Mouse (Mus musculus) cerebellum, adult 9-11 months (tissue): ENCODE measurements around the gene Col1a2.

ENCODE experiments used
- DNase-seq: peaks from one replicate; pipeline ENCODE4 v3.0.0; 2022

Col1a2 gene

DNA sequence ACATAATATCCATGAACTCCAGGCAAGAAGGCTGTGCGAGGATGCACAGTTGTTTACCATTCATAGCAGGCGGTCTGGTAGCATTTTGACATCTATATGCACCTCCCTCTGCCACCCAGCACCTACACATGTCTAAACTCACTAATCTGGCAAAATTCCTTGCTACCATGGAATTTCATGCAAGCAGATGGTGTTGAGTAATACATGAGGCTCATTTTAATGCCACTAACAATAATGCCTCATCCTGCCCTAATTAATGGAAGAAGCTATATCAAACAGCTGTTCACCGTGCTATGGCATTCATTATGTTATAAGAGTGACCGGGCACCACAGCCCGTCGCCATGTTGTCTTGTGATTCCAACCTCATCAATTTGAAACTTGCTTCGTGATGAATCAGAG lies 23.8 kb downstream of the Col1a2 start:
- DNase-seq, result no peak

DNA sequence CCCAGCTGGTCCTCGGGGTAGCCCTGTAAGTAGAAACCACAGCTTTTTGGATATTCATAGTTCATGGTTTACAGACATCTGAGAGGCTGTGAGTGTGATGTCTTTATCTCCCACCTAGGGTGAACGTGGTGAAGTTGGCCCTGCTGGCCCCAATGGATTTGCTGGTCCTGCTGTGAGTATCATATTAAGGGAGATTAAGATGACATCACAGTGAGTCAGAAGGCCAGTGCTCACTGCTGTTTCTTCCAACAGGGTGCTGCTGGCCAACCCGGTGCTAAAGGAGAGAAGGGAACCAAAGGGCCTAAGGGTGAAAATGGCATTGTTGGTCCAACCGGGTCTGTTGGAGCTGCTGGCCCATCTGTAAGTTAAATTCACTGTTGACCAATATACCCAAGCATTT lies 26.4 kb downstream of the Col1a2 start:
- DNase-seq, result no peak

DNA sequence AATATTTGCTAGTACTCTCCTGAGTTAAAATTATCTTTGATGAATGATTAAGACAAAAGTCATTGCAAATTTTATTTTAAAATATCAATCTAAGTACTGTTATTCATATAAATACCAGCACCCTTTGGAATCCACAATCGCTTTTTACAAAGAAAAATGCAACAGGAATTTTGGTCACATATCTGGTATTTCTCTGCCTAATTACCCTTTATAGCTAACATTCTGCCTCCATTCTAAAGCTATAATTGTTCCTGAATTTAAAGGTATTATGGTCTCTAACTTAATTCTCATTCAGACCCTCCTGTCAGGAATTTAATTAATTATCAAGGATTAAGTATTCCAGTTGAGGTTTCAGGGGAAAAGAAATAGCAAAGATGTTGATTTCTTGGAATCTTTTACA lies 28.3 kb downstream of the Col1a2 start:
- DNase-seq, result no peak

DNA sequence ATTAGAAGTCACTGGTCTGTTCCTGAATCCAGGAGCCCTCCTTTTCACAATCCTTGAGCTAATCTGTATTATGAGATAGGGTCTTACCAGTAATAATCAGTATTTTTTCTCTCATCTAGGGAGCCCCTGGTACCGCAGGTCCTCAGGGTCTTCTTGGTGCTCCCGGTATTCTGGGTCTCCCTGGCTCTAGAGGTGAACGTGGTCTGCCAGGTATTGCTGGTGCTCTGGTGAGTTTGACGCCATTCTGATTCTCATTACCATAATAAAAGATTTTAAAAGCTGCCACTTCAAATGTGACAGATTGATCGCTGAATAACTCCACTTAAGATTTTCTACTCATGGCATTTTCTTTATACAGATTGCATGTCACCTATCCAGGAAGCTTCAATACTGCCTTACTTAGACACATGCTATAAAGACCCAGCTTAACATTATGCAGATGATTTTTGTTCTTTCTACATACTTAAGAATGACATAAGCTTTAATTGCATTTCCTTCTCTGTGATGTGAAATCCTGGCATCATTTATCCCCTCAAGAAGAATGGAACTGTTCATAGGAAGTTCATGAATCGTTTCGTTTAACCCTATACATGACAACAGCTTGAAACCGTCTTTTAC lies 30.0 kb downstream of the Col1a2 start:
- no peak for DNase-seq

DNA sequence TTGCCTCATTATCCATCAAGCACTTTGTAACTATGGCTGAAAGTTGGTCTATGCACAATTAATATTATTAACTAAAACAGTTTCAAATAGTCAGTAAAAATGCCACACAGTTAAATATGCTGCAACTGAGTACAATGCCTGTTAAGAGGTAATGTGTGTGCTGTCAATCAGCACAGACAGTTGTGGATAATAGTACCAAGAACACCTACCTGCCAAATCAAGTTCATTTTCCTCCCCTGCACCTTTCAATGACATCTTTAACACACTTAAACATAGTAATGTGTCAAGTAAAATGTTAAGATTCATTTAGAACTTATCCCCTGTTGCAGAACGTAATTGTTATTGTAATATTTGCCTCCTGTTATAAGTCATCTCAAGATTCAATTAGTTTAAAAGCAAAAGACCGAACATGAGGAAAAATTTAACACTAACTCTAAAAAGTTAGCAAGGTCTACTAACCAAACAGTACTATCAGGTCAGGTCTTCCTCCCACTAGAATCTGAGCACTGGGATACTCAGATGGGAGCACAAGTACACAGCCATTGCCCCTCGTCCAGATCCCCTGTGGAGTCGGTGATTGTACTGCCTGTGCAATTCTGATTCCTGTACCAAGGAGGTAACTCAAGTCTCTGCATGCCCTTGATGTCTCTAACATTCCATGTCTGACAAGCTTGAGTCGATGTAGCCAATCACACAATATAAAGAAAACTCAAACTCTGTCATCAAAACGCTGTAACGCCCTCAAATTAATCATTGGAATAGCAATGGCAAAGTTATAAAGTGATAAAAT lies 37.5 kb downstream of the Col1a2 start:
- no peak for DNase-seq

DNA sequence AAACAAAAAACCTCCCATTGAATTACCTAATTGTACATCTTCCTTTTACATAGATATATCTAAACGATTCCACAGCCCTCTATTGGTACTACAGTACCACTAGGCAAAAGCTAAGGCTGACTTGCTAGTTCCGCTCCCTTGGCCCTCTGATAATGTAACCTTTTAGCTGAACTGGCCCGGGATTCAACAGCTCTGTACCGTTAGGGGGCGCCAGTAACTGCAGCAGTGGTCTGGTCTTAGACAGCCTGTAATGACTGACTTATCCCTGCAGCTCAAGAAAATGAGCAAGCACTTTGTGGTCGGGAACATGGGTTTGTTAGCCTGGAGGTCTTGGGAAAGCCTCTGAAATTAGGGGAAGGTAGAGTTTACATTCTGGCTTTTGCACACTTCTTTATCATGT lies 39.9 kb downstream of the Col1a2 start:
- peak; percentile 9 for DNase-seq

DNA sequence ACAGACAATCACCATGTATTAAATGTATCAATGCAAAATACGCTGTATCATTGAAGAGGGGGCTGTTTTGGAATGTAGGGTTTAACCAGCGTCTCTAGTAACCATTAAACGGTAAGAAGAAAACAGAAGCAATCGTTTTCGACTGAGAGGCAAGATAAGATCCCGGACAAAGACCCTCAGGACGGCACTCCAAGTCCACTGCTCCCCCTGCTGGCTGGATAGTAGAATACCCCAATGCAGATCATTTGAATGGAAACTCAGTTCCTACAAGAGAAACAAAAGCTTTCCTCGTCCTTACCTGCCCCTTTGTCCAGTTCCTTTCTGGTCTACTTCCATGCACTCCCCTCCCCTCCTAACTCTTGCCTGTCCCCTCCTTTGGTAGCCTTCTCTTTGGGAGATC lies 41.1 kb downstream of the Col1a2 start:
- DNase-seq, result peak; percentile 11

DNA sequence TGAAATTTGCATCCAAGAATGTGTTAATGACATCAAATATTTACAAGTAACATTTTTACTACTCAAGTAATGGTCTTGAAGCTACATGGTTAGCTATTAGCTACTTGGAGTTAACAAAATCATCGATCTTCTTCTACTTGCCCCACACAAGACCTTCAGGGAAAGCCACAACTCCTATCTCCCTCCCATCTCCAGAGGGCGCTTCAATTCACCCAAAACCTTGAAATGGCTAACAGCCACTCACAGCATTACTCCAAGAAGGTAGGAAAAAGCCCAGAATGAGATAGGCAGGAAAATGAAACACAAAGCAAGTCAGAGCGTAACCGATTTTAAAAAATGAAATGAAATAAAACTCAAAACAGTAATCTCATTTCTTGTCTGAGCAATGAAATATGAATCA lies 44.3 kb downstream of the Col1a2 start:
- no peak for DNase-seq

DNA sequence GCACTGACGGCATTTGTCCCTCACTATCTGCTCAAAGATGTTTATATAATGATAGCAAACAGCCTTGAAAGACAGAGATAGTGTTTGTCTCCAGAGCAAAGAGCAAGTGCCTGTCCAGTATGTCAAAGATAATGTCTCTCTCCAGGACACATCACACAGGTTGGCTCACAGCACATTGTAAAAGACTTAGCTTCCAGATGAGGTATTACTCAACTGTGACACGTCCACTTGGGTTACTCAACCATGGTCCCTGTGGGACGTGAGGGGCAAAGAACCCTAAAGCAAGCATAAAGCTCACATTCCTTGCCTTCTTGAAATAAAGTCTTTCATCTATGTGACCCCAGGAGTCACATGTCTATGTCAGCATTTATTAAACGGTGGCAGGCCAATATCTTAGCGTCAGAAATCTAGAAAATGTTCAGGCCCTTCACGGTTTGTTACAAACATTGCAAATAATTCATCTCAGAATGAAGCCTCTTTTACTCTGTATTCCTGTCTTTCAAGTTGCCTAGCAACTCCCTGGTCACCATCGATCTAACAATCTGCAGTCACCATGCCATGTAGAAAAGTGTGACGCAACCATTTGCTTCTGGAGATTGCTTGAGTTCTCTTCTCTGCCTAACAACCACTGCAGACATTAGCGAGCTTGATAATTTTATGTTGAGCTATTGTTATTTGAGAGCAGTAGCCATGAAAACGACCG lies 45.4 kb downstream of the Col1a2 start:
- DNase-seq, result no peak

DNA sequence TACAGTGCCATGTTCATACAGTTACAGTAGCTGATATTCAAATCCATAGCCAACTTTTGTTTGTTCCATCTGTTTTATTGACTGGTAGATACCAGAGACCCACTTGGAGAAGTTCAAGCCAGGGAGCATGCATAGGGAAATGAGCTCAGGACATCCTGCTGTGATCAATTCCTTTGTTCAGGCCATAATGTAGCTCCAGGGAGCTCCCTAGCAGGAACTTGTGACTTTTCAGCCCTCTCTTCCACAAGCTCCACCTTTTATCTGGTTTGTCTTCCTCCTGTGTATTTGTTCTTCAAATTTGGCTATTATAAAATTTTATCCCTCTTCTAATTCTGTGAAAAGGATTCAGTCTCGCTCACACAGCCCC lies 45.9 kb downstream of the Col1a2 start:
- DNase-seq, result no peak

DNA sequence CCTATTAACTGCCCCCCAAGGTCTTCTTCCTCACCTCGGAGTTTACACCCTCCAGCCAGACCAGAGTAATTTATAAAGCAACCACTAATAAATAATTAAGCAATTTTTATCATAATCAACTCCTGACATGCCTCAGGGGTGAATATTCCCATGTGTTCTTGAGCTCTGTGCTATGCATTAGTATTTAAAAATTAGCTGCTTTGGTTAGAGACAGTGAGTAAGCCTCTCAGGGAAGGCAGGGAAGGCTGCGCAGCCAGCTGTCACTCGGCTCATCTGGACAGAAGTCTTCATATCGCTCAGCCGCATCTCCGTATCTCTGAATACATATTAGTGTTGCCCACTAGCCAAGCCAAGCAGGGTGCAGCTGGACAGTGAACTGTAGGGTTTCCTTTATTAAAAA lies 50.8 kb downstream of the Col1a2 start:
- no peak for DNase-seq

DNA sequence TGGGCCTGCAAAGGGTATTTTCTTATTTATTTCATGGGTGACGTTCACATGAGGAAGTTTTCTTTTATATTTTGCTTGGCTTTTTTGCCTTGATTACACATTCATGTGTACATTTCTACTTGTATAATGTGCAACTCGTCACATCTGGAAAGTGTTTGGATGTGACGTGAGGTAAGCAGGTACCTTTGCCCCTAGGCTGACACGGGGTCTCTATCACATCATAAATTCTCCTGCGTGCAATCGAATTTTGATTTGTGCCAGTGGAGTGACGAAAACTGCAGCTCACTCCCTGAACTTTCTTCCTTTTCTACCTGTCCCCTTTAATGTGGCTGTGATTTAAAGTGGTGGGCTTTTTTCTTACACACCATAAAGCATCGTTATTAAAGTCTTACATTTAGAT lies 52.5 kb downstream of the Col1a2 start:
- no peak for DNase-seq

DNA sequence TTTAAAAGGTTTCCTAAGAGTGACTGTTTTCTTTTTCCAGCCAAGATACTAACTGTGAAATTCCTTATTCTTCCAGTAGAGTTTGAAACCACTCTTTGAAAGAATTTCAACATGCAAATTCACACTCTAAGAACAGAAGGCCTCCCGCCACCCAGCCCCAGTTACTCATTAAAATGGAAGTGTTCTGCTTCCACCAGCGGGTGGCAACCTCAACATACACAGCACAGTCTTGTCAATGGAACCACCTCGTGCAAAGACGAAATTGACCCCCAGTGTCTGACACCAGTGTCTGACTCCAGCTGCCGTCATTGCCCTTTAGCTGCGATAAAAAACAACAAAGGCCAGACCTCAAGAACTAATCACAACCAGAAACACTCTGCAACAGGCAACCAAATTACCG lies 53.1 kb downstream of the Col1a2 start:
- DNase-seq, result no peak

DNA sequence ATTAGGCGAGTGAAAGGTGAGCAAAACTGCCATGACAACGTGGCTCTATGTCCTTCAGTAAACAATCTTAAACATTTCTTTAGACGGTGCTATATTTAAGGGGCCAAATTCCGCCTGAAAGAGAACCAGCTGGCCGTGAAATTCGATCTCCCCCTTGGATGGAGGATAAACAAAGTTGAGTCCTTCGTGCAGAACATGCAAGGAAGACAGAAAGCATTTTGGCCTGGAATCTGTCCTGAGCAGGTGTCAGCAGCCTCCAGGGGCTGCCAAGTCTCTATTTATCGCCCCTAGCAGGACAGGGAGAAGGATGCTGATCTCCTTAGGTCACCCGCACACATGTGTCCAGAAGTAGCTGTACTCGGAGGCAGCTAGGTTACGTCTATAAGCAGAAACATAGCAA lies 56.5 kb downstream of the Col1a2 start:
- no peak for DNase-seq

DNA sequence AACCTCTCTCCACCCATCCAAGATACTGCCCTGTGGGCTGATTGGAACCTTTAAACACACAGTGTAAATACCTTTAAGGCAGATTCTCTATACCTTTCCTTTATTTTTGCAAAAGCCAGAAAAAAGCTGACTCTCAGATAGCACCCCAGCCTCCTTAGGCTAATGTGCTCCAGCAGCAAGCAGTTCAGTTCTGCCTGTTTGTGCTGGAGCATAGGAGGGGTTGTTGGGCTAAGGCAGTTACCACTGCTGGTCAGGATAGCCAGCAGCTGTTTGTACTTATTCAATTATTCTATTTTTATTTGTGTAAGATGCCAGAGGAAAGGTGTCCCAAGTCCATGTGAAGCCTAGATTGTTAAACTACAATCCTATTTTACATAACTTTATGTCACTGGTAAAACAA lies 57.0 kb downstream of the Col1a2 start:
- no peak for DNase-seq

DNA sequence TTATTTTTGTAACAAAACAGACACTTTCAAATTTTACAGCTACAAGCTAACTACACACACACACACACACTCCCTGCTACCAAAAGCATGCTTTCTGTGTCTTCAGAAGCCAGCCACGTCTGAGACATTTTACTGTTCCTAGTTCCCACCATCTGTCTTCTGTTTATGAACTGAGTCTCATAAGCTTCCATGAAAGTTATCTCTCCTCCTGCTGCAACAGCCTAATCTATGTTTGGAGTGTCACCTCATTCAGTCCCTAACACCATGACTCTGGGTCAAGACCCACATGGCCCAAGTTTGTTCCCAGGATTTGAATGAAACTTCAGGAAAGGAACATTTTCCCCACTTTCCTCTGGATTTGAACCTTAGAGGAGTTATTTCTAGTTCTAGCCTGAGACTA lies 57.8 kb downstream of the Col1a2 start:
- DNase-seq, result no peak

DNA sequence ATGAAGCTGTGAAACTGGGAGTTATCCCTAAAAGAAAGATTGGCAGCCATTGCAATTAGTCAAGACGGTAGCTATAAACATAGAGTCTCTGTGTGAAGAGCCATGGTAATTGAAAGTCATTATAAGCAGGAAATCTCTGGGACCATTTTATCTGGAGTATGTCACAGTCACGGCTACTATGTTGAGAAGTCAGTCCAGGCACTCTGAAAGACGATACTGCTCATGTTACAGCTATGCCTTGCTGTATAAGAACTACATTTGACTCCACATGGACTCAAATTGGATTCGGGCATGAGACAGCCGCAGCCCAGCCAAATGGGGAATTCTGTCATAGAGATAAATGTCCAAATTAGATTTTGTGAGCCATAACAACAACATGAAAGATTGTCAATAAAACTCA lies 58.9 kb downstream of the Col1a2 start:
- no peak for DNase-seq

DNA sequence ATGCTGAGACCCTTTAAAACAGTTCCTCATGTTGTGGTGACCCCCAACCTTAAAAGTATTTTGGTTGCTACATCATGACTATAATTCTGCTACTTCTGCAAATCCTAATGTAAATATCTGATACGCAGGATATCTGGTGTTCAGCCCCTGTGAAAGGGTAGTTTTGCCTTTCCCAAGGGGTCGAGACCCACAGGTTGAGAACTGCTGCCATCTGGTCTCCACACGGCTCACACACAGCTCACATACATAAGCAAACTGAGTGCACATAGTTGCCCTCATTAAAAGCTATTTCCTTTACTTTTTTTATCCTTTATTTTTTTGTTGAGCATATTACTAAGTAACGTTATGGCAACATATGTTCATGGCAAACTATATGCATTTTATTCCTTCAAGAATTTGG lies 65.8 kb downstream of the Col1a2 start:
- no peak for DNase-seq

DNA sequence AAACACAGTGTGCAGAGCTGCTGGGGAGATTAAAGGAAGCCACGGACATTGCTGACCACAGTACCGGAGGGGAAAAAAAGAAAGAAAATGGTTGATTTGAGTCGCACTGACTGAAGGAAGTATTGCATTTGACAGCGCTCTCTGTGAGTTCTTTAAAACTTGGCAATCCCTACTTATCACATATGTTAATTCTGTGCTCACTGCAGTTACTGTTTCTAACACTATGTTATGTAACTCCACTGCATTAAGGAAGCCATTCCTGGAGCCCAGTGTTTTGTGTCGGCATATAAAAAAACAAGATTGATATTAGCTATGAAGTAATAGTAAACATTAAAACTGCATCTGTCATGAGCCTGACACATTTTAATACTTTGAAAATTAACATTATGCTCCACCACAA lies 73.1 kb downstream of the Col1a2 start:
- DNase-seq, result no peak

DNA sequence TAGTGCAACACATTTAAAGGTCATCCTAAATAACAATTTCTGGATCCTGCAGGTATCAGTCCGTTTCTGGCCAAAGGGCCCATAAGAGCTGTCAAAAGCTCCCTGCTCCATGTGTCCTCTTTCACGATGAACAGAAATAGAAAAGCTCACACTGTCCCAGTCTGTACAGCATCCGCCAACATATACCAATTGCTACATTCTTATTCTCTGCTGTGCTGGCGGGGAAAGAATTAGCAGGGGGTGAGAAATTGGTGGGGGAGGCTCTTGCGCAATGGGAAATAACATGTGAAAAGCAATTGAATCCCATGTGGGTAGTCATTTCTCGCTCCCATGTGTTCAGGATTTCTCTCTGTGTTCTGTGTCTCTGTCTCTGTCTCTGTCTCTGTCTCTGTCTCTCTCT lies 73.7 kb downstream of the Col1a2 start:
- DNase-seq, result no peak

DNA sequence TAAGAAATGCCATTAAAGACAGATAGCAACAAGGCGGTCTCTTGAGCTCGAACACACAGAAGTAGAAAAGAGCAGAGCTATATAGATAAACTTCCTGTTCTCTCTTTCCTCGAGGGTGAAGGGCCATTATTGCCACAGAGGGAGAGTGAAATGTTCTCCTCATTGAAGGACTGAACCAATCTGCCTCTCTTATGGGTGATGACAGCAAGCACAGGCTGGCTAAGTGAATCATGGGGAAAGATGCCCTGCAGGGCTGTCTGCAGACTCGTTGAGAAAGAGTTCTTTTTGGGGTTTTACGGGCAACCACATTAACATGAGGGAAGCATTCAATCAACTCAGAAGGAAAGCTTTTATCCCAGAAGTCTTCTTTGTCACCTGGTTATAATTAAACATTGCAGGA lies 75.0 kb downstream of the Col1a2 start:
- DNase-seq, result no peak

DNA sequence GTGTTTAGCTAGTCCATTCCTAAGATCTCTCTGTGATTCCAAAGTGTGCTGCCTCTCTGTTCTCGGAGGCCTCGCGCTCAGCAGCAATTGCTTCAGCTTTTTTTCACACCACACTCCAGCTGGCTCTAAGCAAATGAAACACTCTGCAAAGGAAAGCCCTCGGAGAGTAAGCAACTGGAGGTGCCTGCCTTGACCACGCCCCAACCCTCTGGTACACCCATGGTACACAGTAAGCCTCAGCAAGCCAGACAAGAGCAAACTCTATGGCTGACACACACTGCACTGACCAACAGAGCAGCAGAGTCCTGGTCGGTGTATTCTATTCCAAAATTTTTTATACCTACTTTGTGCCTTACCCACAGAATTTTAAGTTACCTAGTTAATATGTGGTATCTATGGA lies 78.9 kb downstream of the Col1a2 start:
- no peak for DNase-seq

DNA sequence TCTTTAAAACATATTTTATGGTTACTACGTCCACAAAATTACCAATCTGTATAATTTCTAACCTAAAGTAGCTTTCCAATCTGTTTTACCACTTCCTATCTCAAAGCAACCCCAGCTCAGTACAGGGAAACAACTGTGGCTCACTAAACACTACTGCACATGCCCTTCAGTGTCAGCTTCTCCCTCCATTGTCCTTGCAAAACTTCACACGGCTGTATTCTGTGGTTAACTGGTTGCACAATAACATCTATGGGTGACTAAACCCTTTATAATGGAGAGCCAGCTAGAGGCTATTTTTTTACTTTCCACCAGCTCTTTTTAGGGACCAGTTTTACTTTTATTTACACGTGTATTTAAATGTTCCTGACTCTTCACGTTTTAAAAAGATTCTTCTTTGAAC lies 83.3 kb downstream of the Col1a2 start:
- DNase-seq, result no peak

DNA sequence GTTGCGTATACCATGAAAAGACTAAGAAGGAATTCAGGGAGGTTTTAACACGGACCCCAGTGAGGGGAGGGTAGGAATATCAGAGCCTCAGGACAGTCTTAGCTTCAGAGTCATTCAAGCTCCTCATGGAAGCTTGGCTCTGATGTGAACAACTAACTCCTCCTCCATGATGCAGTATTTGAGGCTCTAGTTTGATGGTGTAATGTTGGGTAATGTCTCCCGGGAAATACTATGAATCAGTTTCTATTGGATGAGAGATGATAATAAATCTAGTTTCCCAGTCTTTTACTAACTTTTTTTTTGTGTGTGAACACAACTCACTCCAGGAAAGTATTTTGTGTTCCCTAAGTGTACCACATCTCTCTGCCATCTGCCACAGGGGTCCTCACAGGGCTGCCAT lies 84.1 kb downstream of the Col1a2 start:
- no peak for DNase-seq

DNA sequence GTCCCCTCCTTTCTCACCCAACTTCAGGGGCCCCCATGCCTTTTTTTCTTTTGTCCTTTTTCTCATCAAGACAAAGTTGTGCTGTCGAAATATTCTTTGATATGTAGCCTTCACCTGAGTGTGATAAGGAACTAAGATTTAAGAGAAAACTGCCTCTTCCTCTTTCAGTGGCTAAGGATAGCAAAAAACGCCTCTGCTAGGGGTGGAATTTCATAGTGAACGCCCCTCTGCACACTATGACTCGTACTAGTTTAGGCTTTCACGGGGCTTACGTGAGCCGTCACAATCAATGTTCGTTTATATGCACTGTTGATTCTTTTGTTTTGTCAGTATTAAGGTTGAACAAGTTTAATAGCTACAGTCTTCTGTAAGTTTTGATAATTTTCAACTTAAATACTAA lies 85.5 kb downstream of the Col1a2 start:
- no peak for DNase-seq
